In the genomic region with DNA sequence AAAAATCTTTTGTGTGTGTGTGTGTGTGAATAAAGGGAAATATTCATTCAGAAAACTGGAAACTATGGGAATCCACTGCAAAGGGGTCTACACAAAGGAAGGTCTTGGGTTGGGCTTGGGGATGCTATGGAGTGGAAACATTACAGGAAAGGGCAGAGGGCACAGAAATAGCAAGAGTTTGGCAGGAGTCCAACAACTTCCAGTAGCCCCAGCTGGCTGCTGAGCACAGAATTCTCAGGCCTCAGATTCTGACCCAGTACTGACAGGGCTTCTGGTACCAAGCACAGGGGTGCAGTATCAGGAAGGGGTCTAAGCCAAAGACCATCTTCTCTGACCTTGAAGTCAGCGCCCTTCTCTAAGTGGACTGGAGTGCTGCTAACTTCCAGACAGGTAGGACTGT, we compare ENCODE assay signal across 16 mouse cellular contexts.
DNase-seq lines count a peak whose midpoint lies in the region; ATAC-seq and TF ChIP-seq lines count a peak whose summit lies in the region.
"Had no signal": no experiment of that assay in that cellular context is flagged by ENCODE, and none has a peak within 500 bp of the region (broad histone marks: within the 10 kb centered on the region; RNA-seq: fewer than 3 reads in every experiment).

No protein-coding gene starts in this region.

- WGBS in hindbrain, embryonic 11.5 days, result 94% methylated on average over 1 of the region's 1 CpGs
- 86% methylated on average over 1 of the region's 1 CpGs for WGBS in hindbrain, embryonic 12.5 days
- 90% methylated on average over 1 of the region's 1 CpGs for WGBS in midbrain, embryonic 10.5 days
- 90% methylated on average over 1 of the region's 1 CpGs for WGBS in midbrain, embryonic 13.5 days

- peak; percentile 32 for DNase-seq in hindbrain, embryonic 11.5 days (ENCODE audit: low spot score)
- DNase-seq in midbrain, embryonic 10.5 days (ENCODE audit: low spot score), result no peak
- peak; percentile 42 for DNase-seq in brain, embryonic 14.5 days (ENCODE audit: low read depth)
- peak; percentile 75 for DNase-seq in retina, postnatal 1 day
- DNase-seq in cerebellum, postnatal 25 days, result no peak
- DNase-seq in urinary bladder, postnatal 25 days (ENCODE audit: low spot score), result no peak
- DNase-seq: cerebellum, adult 11 months; lung, postnatal 10 days had no signal

- ATAC-seq in hindbrain, embryonic 11.5 days (ENCODE audit: low FRiP score), result no peak
- ATAC-seq in hindbrain, embryonic 12.5 days (ENCODE audit: low FRiP score), result no peak
- ATAC-seq in midbrain, embryonic 13.5 days, result no peak
- ATAC-seq: forebrain, embryonic 16.5 days; liver, embryonic 12.5 days had no signal

- TF ChIP-seq CTCF in brain, embryonic 14.5 days (IDR thresholded peaks at IDR 0.05; ENCODE audit: borderline replicate concordance, extremely low read depth, insufficient read depth, insufficient read length), result no peak

- peaks cover 9% of the 10 kb centered on the region; the same call in 1 of the 2 replicates for H3K4me1 ChIP-seq in hindbrain, embryonic 11.5 days (replicated peaks; ENCODE audit: control insufficient read depth, insufficient read depth, low read length)
- peaks cover 54% of the 10 kb centered on the region for H3K4me1 ChIP-seq in hindbrain, embryonic 12.5 days
- peaks cover 57% of the 10 kb centered on the region for H3K4me1 ChIP-seq in midbrain, embryonic 10.5 days
- H3K4me1 ChIP-seq in midbrain, embryonic 13.5 days (replicated peaks), result peaks cover 49% of the 10 kb centered on the region

- no peak overlapping the region for H3K9ac ChIP-seq in hindbrain, embryonic 11.5 days (ENCODE audit: low read depth, low read length)
- H3K9ac ChIP-seq in hindbrain, embryonic 12.5 days, result no peak overlapping the region
- H3K9ac ChIP-seq in midbrain, embryonic 13.5 days (replicated peaks), result no peak overlapping the region
- H3K9ac ChIP-seq: heart, embryonic 15.5 days; hindbrain, embryonic 15.5 days; liver, embryonic 12.5 days; neural tube, embryonic 12.5 days had no signal

- TF ChIP-seq POLR2A in brain, embryonic 14.5 days (IDR thresholded peaks at IDR 0.05; ENCODE audit: borderline replicate concordance, extremely low read depth, insufficient read depth, insufficient read length, poor library complexity, severe bottlenecking), result no peak

- no peaks in the 10 kb centered on the region for H3K9me3 ChIP-seq in hindbrain, embryonic 11.5 days (ENCODE audit: control insufficient read depth, low read length)
- H3K9me3 ChIP-seq in hindbrain, embryonic 12.5 days (replicated peaks), result no peaks in the 10 kb centered on the region
- H3K9me3 ChIP-seq in midbrain, embryonic 10.5 days (replicated peaks), result no peaks in the 10 kb centered on the region
- H3K9me3 ChIP-seq in midbrain, embryonic 13.5 days, result no peaks in the 10 kb centered on the region
- H3K9me3 ChIP-seq: heart, embryonic 15.5 days; hindbrain, embryonic 15.5 days; liver, embryonic 12.5 days; neural tube, embryonic 12.5 days had no signal

- no peak overlapping the region for H3K27ac ChIP-seq in hindbrain, embryonic 11.5 days (ENCODE audit: low read depth, low read length)
- no peak overlapping the region for H3K27ac ChIP-seq in hindbrain, embryonic 12.5 days
- peak overlapping the region; percentile 70; the same call in 1 of the 2 replicates for H3K27ac ChIP-seq in midbrain, embryonic 10.5 days (replicated peaks)
- H3K27ac ChIP-seq in midbrain, embryonic 13.5 days, result no peak overlapping the region
- H3K27ac ChIP-seq: heart, embryonic 15.5 days; hindbrain, embryonic 15.5 days; layer of hippocampus, adult 2 months; liver, embryonic 12.5 days; neural tube, embryonic 12.5 days had no signal

- no peaks in the 10 kb centered on the region for H3K27me3 ChIP-seq in hindbrain, embryonic 11.5 days (ENCODE audit: control insufficient read depth, insufficient read depth, low read length)
- no peaks in the 10 kb centered on the region for H3K27me3 ChIP-seq in hindbrain, embryonic 12.5 days
- peaks cover 44% of the 10 kb centered on the region for H3K27me3 ChIP-seq in midbrain, embryonic 10.5 days (ENCODE audit: low read depth, poor library complexity, severe bottlenecking)
- H3K27me3 ChIP-seq in midbrain, embryonic 13.5 days, result no peaks in the 10 kb centered on the region
- H3K27me3 ChIP-seq: hindbrain, embryonic 15.5 days; neural tube, embryonic 12.5 days had no signal

- H3K4me2 ChIP-seq in hindbrain, embryonic 11.5 days (replicated peaks; ENCODE audit: low read depth, low read length), result no peak overlapping the region
- H3K4me2 ChIP-seq in hindbrain, embryonic 12.5 days (replicated peaks), result no peak overlapping the region
- no peak overlapping the region for H3K4me2 ChIP-seq in midbrain, embryonic 13.5 days (replicated peaks)
- H3K4me2 ChIP-seq: heart, embryonic 15.5 days; hindbrain, embryonic 15.5 days; liver, embryonic 12.5 days; neural tube, embryonic 12.5 days had no signal

- H3K36me3 ChIP-seq in hindbrain, embryonic 11.5 days (ENCODE audit: control insufficient read depth, insufficient read depth, low read length), result no peaks in the 10 kb centered on the region
- no peaks in the 10 kb centered on the region for H3K36me3 ChIP-seq in hindbrain, embryonic 12.5 days
- H3K36me3 ChIP-seq in midbrain, embryonic 10.5 days, result no peaks in the 10 kb centered on the region
- H3K36me3 ChIP-seq in midbrain, embryonic 13.5 days, result no peaks in the 10 kb centered on the region
- H3K36me3 ChIP-seq: heart, embryonic 15.5 days; hindbrain, embryonic 15.5 days; liver, embryonic 12.5 days; neural tube, embryonic 12.5 days had no signal

- no peak overlapping the region for H3K4me3 ChIP-seq in hindbrain, embryonic 11.5 days (ENCODE audit: low read depth, low read length)
- H3K4me3 ChIP-seq in hindbrain, embryonic 12.5 days, result no peak overlapping the region
- no peak overlapping the region for H3K4me3 ChIP-seq in midbrain, embryonic 10.5 days
- no peak overlapping the region for H3K4me3 ChIP-seq in midbrain, embryonic 13.5 days (replicated peaks)
- H3K4me3 ChIP-seq: heart, embryonic 15.5 days; hindbrain, embryonic 15.5 days; layer of hippocampus, adult 2 months; liver, embryonic 12.5 days; neural tube, embryonic 12.5 days had no signal

Comparison
In these comparisons a context has a peak if more than half of its experiments do, and no peak if none do; other contexts are left out.
1. DNase-seq: peak in hindbrain, embryonic 11.5 days (single experiment), brain, embryonic 14.5 days (single experiment) and retina, postnatal 1 day (single experiment); none in midbrain, embryonic 10.5 days (single experiment), cerebellum, postnatal 25 days (0 of 2) and urinary bladder, postnatal 25 days (single experiment).